Mouse (Mus musculus): Measurements from ENCODE around the gene Lcn2. TPM values are rescaled to one million over a fixed set of nuclear protein-coding genes. Genes with fewer than 3 reads are reported as not detected.
"Not testable (repeated sequence)": the region's sequence is repeated elsewhere in the genome, so short reads cannot be mapped to it uniquely, and the experiment has no call there.

The Lcn2 gene
- polyA plus RNA-seq, 1 experiment from 2014 or later = not detected

DNA sequence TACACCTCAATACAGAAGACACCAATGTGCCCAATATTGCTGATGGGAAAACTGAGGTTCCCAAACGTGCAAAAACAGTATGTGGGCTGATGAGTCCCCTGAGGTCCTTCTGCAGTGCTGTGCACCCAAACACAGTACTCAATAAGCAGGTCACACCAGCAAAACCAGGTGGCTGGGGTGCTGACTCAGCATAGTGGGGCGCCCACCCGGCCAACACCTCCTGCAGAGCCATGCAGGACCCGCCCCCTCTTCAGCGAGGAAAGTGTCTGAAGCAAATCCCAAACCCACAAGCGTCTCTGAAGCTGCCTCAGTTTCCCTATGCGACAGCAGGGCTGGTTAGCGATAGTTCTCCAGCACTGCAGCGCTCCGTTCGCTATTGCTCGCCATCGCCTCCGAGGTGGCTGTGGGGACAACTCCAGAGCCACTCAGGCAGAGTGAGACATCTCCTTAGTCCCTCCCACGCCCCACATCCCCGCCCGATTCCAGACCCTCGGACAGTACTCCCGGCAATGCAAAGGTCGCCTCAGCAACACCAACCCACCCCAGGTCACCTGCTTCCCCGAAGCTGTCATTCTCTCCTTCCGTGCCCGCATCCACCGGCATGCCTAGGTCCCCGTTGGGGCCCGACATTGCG lies 6.8 kb downstream of the Lcn2 start:
- 1% methylated on average over 27 of the region's 27 CpGs for WGBS
- Histone ChIP-seq H3K36me3 (replicated peaks) (peaks cover 37% of the 10 kb centered on the region), H3K27ac (replicated peaks) (peak overlapping the region; percentile 42), H3K4me3 (peak overlapping the region; percentile 71), H3K9me3 (no peaks in the 10 kb centered on the region), H3K27me3 (replicated peaks; ENCODE audit: low read depth, poor library complexity, severe bottlenecking) (peaks cover 43% of the 10 kb centered on the region), H3K4me1 (peaks cover 20% of the 10 kb centered on the region)
- DNase-seq (ENCODE audit: low spot score) = no peak

GRCm38 (mm10) chr2:32380001-32380500 lies 8.0 kb downstream of the Lcn2 start:
- peaks cover 37% of the 10 kb centered on the region for H3K27me3 ChIP-seq (replicated peaks; ENCODE audit: low read depth, poor library complexity, severe bottlenecking)
- no peak overlapping the region for H3K4me3 ChIP-seq
- H3K36me3 ChIP-seq (replicated peaks) = peaks cover 49% of the 10 kb centered on the region
- WGBS = 94% methylated on average over 7 of the region's 7 CpGs
- no peak for DNase-seq (ENCODE audit: low spot score)
- peaks cover 16% of the 10 kb centered on the region for H3K4me1 ChIP-seq
- H3K9me3 ChIP-seq = no peaks in the 10 kb centered on the region
- no peak overlapping the region for H3K27ac ChIP-seq (replicated peaks)

DNA sequence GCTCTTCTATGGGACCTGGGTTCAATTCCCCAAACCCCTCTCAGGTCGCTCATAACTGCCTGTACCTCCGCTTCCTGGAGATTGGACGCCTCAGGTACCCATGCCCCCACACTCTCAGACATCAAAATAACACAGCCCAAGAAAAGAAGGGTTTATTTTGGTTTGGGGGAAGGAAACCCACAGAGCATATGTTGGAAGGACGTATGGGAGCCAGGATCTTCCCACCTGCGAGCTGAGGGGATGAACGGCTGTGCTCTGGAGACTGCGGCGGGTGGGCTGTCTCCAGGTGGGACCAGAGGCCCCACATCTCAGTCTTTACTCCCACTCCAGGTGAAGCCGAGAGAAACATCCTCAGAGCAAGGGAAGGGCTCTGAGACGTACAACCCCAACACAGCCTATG lies 11.1 kb downstream of the Lcn2 start:
- Histone ChIP-seq H3K27ac (replicated peaks) (no peak overlapping the region), H3K4me3 (no peak overlapping the region), H3K36me3 (replicated peaks) (peaks cover 80% of the 10 kb centered on the region), H3K9me3 (no peaks in the 10 kb centered on the region), H3K27me3 (replicated peaks; ENCODE audit: low read depth, poor library complexity, severe bottlenecking) (peaks cover 9% of the 10 kb centered on the region), H3K4me1 (peaks cover 13% of the 10 kb centered on the region)
- DNase-seq (ENCODE audit: low spot score) = no peak
- WGBS = 92% methylated on average over 10 of the region's 10 CpGs

GRCm38 (mm10) chr2:32375317-32375940 lies 12.6 kb downstream of the Lcn2 start:
- 92% methylated on average over 13 of the region's 13 CpGs for WGBS
- DNase-seq (ENCODE audit: low spot score) = no peak
- no peaks in the 10 kb centered on the region for H3K9me3 ChIP-seq
- H3K27me3 ChIP-seq (replicated peaks; ENCODE audit: low read depth, poor library complexity, severe bottlenecking) = peaks cover 4% of the 10 kb centered on the region; the same call in 1 of the 2 replicates
- no peak overlapping the region for H3K4me3 ChIP-seq
- no peak overlapping the region for H3K27ac ChIP-seq (replicated peaks)
- peaks cover 3% of the 10 kb centered on the region; the same call in 1 of the 2 replicates for H3K4me1 ChIP-seq
- H3K36me3 ChIP-seq (replicated peaks) = peaks cover 95% of the 10 kb centered on the region

DNA sequence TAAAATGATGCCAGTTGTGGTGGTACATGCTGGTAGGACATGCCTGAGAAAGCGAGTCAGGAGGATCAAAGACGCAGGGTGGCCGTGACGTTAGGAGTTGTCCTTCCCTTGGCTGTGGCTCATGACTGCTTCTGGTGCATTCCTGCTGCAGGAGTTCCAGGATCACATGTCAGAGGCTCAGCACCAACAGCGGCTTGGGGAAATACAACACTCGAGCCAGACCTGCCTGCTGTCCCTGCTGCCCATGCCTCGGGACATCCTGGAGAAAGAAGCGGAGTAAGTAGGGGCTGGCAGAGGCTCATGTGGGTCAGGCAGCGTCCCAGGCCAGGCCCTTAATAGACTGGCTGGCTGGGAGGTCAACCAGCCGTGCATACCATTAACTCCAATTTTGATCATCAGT lies 13.9 kb downstream of the Lcn2 start:
- H3K36me3 ChIP-seq (replicated peaks) = peaks cover 100% of the 10 kb centered on the region
- DNase-seq (ENCODE audit: low spot score) = no peak
- WGBS = 84% methylated on average over 10 of the region's 10 CpGs

DNA sequence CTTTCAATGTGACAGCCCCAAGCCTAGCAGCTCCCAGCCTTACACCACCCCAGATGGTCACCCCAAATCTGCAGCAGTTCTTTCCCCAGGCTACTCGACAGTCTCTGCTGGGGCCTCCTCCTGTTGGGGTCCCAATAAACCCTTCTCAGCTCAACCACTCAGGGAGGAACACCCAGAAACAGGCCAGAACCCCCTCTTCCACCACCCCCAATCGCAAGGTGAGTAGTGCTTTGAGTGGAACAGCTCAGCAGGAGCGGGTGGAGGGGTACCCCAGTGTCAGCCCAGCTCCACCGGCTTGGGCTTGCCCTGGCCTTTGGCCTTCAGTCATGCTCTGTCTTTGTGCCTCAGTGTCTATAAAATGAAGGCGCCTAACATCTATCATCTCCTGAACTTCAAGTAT lies 20.7 kb downstream of the Lcn2 start:
- Histone ChIP-seq H3K4me1 (peaks cover 20% of the 10 kb centered on the region), H3K27me3 (replicated peaks; ENCODE audit: low read depth, poor library complexity, severe bottlenecking) (no peaks in the 10 kb centered on the region), H3K36me3 (replicated peaks) (peaks cover 84% of the 10 kb centered on the region), H3K27ac (replicated peaks) (no peak overlapping the region), H3K4me3 (no peak overlapping the region), H3K9me3 (no peaks in the 10 kb centered on the region)
- WGBS = 94% methylated on average over 5 of the region's 5 CpGs
- DNase-seq (ENCODE audit: low spot score) = no peak

More for the DNA sequence above, 13.9 kb downstream of the Lcn2 start:
- Histone ChIP-seq H3K9me3 (no peaks in the 10 kb centered on the region), H3K4me1 (peaks cover 3% of the 10 kb centered on the region; the same call in 1 of the 2 replicates), H3K4me3 (no peak overlapping the region), H3K27me3 (replicated peaks; ENCODE audit: low read depth, poor library complexity, severe bottlenecking) (no peaks in the 10 kb centered on the region), H3K27ac (replicated peaks) (no peak overlapping the region)

DNA sequence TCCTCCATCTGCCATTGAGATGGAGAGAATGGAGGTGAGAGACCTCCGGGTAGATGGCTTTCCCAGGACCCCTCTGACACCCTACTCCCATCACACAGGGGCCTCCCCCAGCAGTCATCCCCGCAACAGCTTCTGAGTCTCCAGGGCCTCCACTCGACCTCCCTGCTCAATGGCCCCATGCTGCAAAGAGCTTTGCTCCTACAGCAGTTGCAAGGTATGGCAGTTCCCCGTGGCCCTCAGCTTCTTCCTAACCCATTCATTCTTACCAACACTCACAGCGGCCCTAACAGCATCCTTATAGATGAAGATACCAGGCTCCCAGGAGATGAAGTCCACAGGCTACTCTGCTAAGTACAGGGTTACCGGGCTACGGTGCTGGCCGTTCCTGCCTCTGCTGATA lies 23.9 kb downstream of the Lcn2 start:
- no peak for DNase-seq (ENCODE audit: low spot score)
- H3K36me3 ChIP-seq (replicated peaks) = peaks cover 52% of the 10 kb centered on the region
- WGBS = 88% methylated on average over 8 of the region's 8 CpGs
- peak overlapping the region; percentile 90 for H3K4me3 ChIP-seq
- H3K4me1 ChIP-seq = peaks cover 45% of the 10 kb centered on the region
- no peaks in the 10 kb centered on the region for H3K9me3 ChIP-seq
- H3K27ac ChIP-seq (replicated peaks) = peak overlapping the region; percentile 95; the same call in 1 of the 2 replicates
- no peaks in the 10 kb centered on the region for H3K27me3 ChIP-seq (replicated peaks; ENCODE audit: low read depth, poor library complexity, severe bottlenecking)

DNA sequence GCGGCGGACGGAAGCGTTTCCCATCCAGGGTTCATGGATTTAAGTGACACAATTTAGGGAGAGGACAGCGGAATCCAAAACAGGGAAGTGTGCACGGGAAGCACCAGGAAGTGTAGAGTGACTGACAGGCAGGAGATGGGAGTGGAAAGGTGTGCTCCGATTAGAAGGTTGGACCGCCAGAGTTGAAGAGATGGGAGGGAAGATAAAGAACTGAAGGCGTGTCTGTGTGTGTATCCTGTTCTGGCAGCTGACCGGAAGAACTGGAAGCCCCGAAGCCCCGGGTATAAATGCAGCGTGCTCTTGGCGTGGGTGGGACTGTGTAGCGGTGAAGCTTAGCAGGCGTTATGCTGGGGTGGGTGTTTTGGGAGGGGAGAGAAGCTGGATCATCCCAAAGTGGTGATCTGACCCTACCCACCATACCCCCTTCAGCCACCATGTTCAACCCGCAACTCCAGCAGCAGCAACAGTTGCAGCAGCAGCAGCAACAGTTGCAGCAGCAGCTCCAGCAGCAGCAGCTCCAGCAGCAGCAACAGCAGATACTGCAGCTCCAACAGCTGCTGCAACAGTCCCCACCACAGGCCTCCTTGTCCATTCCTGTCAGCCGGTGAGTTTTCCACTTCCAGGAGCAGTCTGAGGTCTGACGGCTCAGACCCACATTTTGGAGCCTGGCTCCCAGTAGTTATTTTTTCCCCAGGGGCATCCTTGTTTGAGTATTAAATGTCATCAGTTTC lies 24.5 kb downstream of the Lcn2 start:
- H3K27ac ChIP-seq (replicated peaks) = peak overlapping the region; percentile 95
- H3K4me3 ChIP-seq = peak overlapping the region; percentile 90
- H3K27me3 ChIP-seq (replicated peaks; ENCODE audit: low read depth, poor library complexity, severe bottlenecking) = no peaks in the 10 kb centered on the region
- no peak for DNase-seq (ENCODE audit: low spot score)
- H3K4me1 ChIP-seq = peaks cover 46% of the 10 kb centered on the region
- no peaks in the 10 kb centered on the region for H3K9me3 ChIP-seq
- peaks cover 46% of the 10 kb centered on the region for H3K36me3 ChIP-seq (replicated peaks)
- WGBS = 9% methylated on average over 19 of the region's 19 CpGs

DNA sequence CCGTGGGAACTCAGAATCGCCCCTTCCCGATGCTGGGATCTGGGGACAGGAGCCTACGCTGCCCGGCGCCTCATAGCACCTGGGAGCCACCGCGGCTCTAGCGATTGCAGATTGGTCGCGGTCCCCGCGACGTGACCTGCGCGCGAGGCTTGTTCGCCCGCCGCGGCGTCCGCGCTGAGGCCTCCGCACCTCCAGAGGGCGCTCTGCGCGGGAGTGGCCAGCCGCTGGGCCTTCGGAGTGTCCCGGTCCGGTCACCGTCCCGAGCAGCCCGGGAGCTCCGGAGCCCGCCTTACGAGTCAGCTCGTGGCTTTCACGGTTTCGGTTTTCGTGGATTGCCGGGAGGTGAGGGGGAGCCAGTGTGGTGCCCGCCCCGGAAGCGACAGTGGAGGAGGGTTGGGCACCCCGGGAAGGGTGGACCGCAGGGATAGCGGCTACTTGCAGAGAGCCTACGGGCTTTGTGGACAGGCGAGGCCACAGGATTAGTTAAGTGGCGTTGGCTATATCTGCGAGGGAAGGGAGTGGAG lies 25.2 kb downstream of the Lcn2 start:
- peak overlapping the region; percentile 95 for H3K27ac ChIP-seq (replicated peaks)
- peak; percentile 93 for DNase-seq (ENCODE audit: low spot score)
- no peaks in the 10 kb centered on the region for H3K9me3 ChIP-seq
- H3K4me1 ChIP-seq = peaks cover 46% of the 10 kb centered on the region
- under 1% methylated on average over 53 of the region's 53 CpGs for WGBS
- H3K4me3 ChIP-seq = peak overlapping the region; percentile 90
- no peaks in the 10 kb centered on the region for H3K27me3 ChIP-seq (replicated peaks; ENCODE audit: low read depth, poor library complexity, severe bottlenecking)
- H3K36me3 ChIP-seq (replicated peaks) = peaks cover 40% of the 10 kb centered on the region

GRCm38 (mm10) chr2:32362274-32362673 lies 25.8 kb downstream of the Lcn2 start:
- not testable (repeated sequence) for H3K27me3 ChIP-seq (replicated peaks; ENCODE audit: low read depth, poor library complexity, severe bottlenecking); H3K9me3 ChIP-seq; DNase-seq (ENCODE audit: low spot score)
- Histone ChIP-seq H3K36me3 (replicated peaks) (peaks cover 34% of the 10 kb centered on the region), H3K4me3 (peak overlapping the region; percentile 90), H3K27ac (replicated peaks) (peak overlapping the region; percentile 95), H3K4me1 (peaks cover 51% of the 10 kb centered on the region)
- WGBS = 40% methylated on average over 5 of the region's 5 CpGs

DNA sequence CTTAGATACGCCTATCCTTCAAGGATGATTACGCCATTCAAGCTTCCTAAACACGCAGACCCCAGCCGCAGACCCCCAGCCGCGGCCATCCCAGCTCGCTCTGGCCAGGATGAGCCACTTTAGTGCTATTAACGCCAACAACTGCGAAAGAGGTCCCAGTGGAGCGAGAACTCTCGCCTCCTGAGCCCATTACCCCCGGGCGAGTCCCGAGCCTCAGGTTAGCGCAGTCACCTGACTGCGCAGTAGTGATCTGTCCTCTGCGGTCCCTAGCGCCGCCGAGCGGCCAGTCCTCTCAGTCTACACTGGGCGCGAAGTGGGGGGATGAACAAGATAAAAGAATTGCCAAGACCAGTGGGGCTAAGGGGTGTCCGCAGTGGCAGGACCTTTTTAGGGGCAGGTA lies 26.6 kb downstream of the Lcn2 start:
- Histone ChIP-seq H3K9me3 (no peaks in the 10 kb centered on the region), H3K4me1 (peaks cover 51% of the 10 kb centered on the region), H3K4me3 (peak overlapping the region; percentile 54), H3K36me3 (replicated peaks) (peaks cover 25% of the 10 kb centered on the region), H3K27ac (replicated peaks) (peak overlapping the region; percentile 52), H3K27me3 (replicated peaks; ENCODE audit: low read depth, poor library complexity, severe bottlenecking) (no peaks in the 10 kb centered on the region)
- WGBS = 1% methylated on average over 24 of the region's 24 CpGs
- peak; percentile 80 for DNase-seq (ENCODE audit: low spot score)

DNA sequence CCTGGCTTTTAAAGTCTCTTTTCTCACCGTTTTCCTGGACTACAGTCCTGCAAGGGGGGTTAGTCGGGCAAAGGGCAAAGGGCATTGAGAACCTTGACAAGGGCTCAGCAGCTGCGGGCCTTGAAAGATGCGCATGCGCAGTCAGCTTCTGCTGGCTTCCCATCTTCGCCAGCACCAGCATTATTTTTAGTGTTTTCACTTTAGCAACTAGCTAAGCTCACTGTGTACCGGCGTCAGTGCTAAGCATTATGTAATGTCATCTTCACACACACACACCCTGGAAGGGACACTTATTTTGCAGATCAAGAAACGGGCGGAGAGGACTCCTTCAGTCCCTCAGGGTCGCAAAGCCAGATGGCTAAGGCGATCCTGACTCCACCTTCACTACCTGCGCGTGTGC lies 27.3 kb downstream of the Lcn2 start:
- H3K36me3 ChIP-seq (replicated peaks) = peaks cover 18% of the 10 kb centered on the region
- peak overlapping the region; percentile 54 for H3K4me3 ChIP-seq
- no peaks in the 10 kb centered on the region for H3K27me3 ChIP-seq (replicated peaks; ENCODE audit: low read depth, poor library complexity, severe bottlenecking)
- H3K27ac ChIP-seq (replicated peaks) = no peak overlapping the region
- peaks cover 51% of the 10 kb centered on the region for H3K4me1 ChIP-seq
- peak; percentile 81 for DNase-seq (ENCODE audit: low spot score)
- H3K9me3 ChIP-seq = no peaks in the 10 kb centered on the region
- 4% methylated on average over 14 of the region's 14 CpGs for WGBS
